Mouse (Mus musculus) erythroblast, embryonic 14.5 days (primary cell): ENCODE results near the gene Inpp5a. TPM values are rescaled to one million over a fixed set of nuclear protein-coding genes. Genes with fewer than 3 reads are reported as not detected.

Experiments
- H3K27me3 ChIP-seq: 2 replicates; pipeline ENCODE4 v1.6.1; 2012; ENCODE audit warnings: inconsistent platforms; ENCODE audit not compliant: control insufficient read depth
- H3K36me3 ChIP-seq: 2 replicates; pipeline ENCODE4 v1.6.1; 2012; ENCODE audit warnings: mild to moderate bottlenecking, inconsistent platforms; ENCODE audit not compliant: control insufficient read depth
- H3K4me1 ChIP-seq: 2 replicates; pipeline ENCODE4 v1.6.1; 2012; ENCODE audit warnings: inconsistent platforms; ENCODE audit not compliant: control insufficient read depth
- H3K4me3 ChIP-seq: replicated peaks from 2 replicates; pipeline ENCODE3; 2012; ENCODE audit warnings: moderate library complexity, mild to moderate bottlenecking, inconsistent platforms
- H3K9me3 ChIP-seq: 2 replicates; pipeline ENCODE4 v1.6.1; 2012; ENCODE audit warnings: low read length, inconsistent platforms, mixed read lengths; ENCODE audit not compliant: control insufficient read depth
- GATA1 ChIP-seq: IDR thresholded peaks from 2 replicates; pipeline ENCODE4 v1.6.1; 2012; ENCODE audit warnings: low read length, inconsistent platforms, mixed read lengths
- TAL1 ChIP-seq: IDR thresholded peaks from 3 replicates; pipeline ENCODE4 v1.6.1; 2012; ENCODE audit warnings: low read length, inconsistent platforms, mixed read lengths
- polyA plus RNA-seq: library from polyadenylated mRNA; stranded (reverse); fragments of >175 nt; gene quantifications from 2 replicates; pipeline ENCODE4 v1.2.3, GENCODE M21; 2012

Gene Inpp5a
- polyA plus RNA-seq, 1 experiment, result 0.25 TPM

DNA sequence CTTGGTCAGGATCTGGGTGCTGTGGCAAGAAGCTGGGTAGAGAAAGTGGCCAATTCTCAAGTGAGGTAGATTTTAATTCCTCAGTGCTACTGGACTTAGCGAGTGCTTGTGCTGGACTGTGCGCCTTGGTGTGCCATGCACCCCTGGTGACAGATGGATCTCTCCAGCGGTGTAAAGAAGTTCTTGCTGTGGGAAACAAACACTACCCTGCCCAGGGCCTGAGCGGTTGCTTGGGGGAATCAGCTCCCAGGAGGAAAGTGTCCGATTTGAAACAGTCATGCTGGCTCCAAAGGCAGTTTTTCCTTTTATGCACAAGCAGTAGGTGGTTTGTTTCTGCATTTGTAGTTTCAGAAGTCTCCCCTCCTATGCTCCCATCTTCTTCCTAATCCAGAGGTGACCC is 2.8 kb downstream of the Inpp5a start:
- H3K9me3 ChIP-seq, result no peaks in the 10 kb centered on the region
- H3K4me1 ChIP-seq, result peaks cover 22% of the 10 kb centered on the region
- TF ChIP-seq TAL1 (no peak), GATA1 (no peak)
- H3K36me3 ChIP-seq, result no peaks in the 10 kb centered on the region
- H3K27me3 ChIP-seq, result peaks cover 3% of the 10 kb centered on the region; the same call in 1 of the 2 replicates
- H3K4me3 ChIP-seq, result no peak overlapping the region

DNA sequence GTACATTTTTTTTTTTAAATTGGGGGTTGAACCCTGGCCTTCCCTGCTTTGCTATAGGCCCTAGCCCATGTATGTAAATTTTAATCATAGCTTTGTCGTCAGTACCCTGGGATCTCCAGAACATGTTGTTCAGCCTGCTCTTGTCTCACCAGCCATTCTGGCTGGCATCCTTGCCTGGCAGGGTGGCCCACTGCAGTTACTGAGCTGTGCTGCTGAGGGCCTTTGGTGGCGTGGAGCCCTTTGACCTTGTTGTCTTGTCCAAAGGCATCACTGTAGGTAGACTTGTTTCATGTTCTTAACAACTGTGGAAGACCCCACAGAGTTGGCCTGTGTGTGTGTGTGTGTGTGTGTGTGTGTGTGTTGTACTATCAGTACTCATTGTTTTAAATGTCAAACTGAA is 3.2 kb downstream of the Inpp5a start:
- peaks cover 22% of the 10 kb centered on the region for H3K4me1 ChIP-seq
- H3K4me3 ChIP-seq, result no peak overlapping the region
- H3K36me3 ChIP-seq, result no peaks in the 10 kb centered on the region
- TF ChIP-seq GATA1 (no peak), TAL1 (no peak)
- H3K9me3 ChIP-seq, result no peaks in the 10 kb centered on the region
- H3K27me3 ChIP-seq, result peaks cover 3% of the 10 kb centered on the region; the same call in 1 of the 2 replicates

DNA sequence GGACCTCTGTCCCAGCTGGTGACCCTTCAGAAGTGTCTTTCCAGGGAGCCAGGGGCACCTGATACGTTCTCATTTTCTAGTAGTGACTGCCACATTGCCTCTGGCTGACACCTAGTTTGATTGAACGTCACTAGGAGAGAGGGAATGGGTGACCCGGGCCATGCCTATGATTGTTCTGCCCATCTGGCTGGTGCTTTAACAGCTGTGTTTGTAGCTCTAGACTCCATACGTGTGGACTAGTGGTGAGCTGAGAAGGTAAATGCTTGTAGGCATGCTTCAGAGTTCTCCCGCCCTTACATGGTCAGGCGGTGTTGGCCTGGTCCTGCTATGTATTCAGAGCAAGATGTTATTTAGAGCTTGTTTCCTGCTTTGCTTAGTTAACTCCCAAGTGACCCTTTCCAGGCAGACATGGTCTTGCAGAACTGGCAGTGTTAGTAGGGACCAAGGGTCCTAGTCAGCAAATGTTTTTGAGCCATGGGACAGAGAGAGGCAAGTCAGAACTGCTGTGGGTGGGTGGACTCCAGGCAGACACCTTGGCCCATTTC is 3.9 kb downstream of the Inpp5a start:
- no peak for TF ChIP-seq TAL1
- no peak for TF ChIP-seq GATA1
- Histone ChIP-seq H3K4me3 (no peak overlapping the region), H3K36me3 (no peaks in the 10 kb centered on the region), H3K27me3 (peaks cover 3% of the 10 kb centered on the region; the same call in 1 of the 2 replicates), H3K9me3 (no peaks in the 10 kb centered on the region), H3K4me1 (peaks cover 20% of the 10 kb centered on the region)

DNA sequence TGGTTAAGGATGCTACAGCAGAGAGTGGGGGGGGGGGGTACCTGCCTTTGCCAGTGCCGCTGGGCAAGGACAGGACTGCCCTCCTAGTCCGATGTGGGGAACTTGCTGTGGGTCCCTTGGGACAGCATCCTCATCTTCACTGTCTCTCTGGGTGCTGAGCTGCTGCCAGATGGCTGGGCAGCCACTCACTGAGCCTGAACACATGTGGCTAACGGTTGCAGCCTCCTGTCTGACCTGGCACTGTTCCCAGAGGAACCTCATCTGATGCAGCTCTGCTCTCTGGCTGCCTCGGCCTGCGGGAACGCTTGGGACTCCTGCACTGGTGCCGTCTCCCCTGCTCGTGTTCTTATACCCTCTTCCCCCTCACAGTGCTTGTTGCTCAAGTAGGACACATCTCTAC is 8.6 kb downstream of the Inpp5a start:
- TF ChIP-seq GATA1, result no peak
- TF ChIP-seq TAL1, result no peak
- H3K9me3 ChIP-seq, result no peaks in the 10 kb centered on the region
- peaks cover 6% of the 10 kb centered on the region for H3K4me1 ChIP-seq
- no peak overlapping the region for H3K4me3 ChIP-seq
- no peaks in the 10 kb centered on the region for H3K27me3 ChIP-seq
- H3K36me3 ChIP-seq, result no peaks in the 10 kb centered on the region

DNA sequence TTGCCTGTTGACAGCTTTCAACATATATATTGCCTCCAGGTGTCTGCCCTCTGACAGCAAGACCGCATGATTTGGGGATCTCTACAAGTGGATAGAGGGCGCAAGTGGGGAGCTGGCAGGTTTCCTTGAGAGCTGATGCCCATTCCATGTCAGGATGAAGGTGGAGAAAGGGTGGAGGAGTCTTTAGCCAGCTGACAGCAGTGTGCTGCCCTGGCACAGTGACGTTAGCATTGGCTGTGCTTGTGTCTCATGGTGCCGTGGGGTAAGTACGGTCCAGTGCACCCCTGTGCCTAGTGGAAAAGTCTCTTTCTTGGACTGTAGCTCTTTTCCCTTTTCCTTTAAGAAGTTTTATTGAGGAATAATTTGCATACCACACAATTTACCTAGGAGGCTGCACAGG is 9.2 kb downstream of the Inpp5a start:
- Histone ChIP-seq H3K4me1 (peaks cover 6% of the 10 kb centered on the region), H3K9me3 (no peaks in the 10 kb centered on the region), H3K27me3 (no peaks in the 10 kb centered on the region), H3K4me3 (no peak overlapping the region), H3K36me3 (no peaks in the 10 kb centered on the region)
- TF ChIP-seq TAL1 (no peak), GATA1 (no peak)

DNA sequence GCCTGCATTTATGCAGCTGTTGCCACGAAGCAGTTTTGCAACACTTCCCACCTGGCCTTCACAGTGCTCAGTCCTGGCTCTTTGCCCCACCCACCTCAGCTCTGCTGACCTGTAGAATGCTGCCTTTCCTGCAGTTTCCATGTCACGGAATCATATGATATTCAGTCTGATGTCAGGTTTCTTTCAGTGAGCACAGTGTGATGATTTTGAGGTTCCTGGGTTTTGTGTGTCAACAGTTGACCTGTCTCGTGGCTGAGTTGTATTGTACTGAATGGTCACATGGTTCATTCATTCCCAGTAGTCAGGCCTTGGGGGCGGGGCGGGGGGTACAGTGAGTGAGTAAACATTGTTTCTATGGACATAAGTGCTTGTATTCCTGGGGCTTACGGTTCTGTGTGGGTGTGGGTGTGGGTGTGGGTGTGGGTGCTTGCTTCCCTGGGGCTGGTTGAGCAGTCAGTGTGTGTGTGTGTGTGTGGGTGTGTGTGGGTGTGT is 9.7 kb downstream of the Inpp5a start:
- TF ChIP-seq GATA1, result no peak
- TF ChIP-seq TAL1, result no peak
- Histone ChIP-seq H3K9me3 (no peaks in the 10 kb centered on the region), H3K4me3 (no peak overlapping the region), H3K4me1 (peaks cover 6% of the 10 kb centered on the region), H3K36me3 (no peaks in the 10 kb centered on the region), H3K27me3 (no peaks in the 10 kb centered on the region)

DNA sequence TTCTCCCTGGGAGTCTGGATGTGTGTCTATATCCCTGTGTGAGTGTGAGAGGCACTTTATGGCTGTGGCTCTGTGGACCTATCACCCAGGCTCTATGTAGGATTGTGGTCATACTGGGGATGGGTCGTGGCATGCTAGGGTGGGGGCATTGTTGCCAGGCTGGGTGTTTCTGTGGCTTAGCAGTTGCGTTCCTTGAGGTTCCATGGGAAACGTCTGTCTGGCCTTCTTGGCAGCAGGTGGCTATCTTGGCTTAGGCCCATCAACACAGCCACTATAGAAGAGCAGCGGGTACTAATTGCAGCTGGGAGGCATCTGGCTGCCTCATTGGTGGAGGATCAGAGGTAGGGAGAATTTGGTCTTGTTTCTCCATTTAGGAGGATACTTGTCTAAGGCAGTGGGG is 10.7 kb downstream of the Inpp5a start:
- Histone ChIP-seq H3K4me1 (peaks cover 6% of the 10 kb centered on the region), H3K4me3 (no peak overlapping the region), H3K9me3 (no peaks in the 10 kb centered on the region), H3K36me3 (no peaks in the 10 kb centered on the region), H3K27me3 (no peaks in the 10 kb centered on the region)
- TF ChIP-seq GATA1 (no peak), TAL1 (no peak)

DNA sequence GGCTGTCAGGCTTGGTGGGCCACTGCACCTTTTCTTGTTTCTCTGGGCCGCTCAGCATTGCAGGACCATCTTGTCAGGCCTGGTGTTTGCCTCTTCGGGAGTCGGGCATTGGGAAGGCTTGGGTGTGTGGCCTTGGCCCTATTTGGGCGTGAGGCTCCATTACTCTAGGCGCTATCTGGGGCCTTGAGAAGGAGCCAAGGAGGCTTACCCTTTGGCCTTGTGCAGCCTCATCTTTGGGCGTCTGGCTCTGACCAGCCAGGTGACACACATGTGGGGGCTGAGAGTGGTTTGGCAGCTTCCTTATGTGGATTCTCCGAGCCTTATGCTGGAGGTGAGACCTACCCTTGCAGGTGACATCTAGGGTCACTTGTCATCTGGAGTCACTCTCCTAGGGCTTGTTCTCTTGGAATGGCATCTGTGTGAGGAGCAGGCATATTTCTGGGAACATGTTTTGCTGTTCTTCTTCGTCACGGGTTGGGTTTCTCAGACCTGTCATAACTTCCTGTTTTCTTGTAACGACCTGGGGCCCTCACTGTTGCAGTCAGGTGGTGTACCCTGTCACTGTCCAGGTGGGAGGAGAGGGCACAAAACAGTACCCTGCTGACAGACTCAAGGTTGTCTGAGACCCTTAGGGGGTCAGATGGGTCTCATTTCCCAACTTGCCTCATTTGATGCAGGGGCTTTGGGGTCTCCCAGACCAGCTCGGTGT is 11.2 kb downstream of the Inpp5a start:
- H3K36me3 ChIP-seq, result no peaks in the 10 kb centered on the region
- no peaks in the 10 kb centered on the region for H3K27me3 ChIP-seq
- H3K9me3 ChIP-seq, result no peaks in the 10 kb centered on the region
- TF ChIP-seq GATA1 (no peak), TAL1 (no peak)
- peaks cover 6% of the 10 kb centered on the region for H3K4me1 ChIP-seq
- no peak overlapping the region for H3K4me3 ChIP-seq

DNA sequence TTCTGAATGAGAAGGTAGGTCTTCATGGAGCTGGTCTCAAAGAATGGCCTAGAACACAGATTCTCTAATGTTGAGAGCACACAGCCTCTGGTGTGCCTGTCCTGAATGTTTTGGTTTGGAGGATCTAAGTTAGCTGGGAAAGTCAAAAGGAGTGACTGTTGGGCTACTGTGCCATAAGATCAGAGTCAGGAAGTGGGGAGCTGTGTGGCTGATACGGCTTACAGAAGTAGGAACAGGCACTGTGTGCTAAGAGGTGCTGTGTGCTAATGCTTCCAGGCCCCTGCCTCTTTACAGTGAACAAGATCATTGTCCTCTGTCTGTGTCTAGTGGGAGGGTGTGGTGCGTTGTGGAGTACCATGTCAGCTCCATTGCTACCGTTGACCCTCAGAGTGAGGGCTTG is 12.0 kb downstream of the Inpp5a start:
- peaks cover 6% of the 10 kb centered on the region for H3K4me1 ChIP-seq
- H3K27me3 ChIP-seq, result no peaks in the 10 kb centered on the region
- H3K4me3 ChIP-seq, result no peak overlapping the region
- H3K9me3 ChIP-seq, result no peaks in the 10 kb centered on the region
- no peak for TF ChIP-seq TAL1
- no peak for TF ChIP-seq GATA1
- no peaks in the 10 kb centered on the region for H3K36me3 ChIP-seq
